Mouse (Mus musculus): ENCODE data around the gene Foxf2. TPM values are rescaled to one million over a fixed set of nuclear protein-coding genes. Genes with fewer than 3 reads are reported as not detected.

Gene Foxf2
- total and polyA plus RNA-seq, 2 experiments from 2014 or later = not detected

GRCm38 (mm10) chr13:31587341-31587740 is 38.3 kb upstream of the Foxf2 start:
- no peak for ATAC-seq (ENCODE audit: insufficient read depth, low read depth)
- Histone ChIP-seq H3K4me2 (ENCODE audit: low read depth, low read length) (no peak overlapping the region), H3K4me3 (ENCODE audit: low read depth, low read length) (no peak overlapping the region), H3K36me3 (replicated peaks; ENCODE audit: control insufficient read depth, insufficient read depth, low read length) (no peaks in the 10 kb centered on the region), H3K9me3 (replicated peaks; ENCODE audit: control insufficient read depth, low read length) (no peaks in the 10 kb centered on the region), H3K9ac (replicated peaks; ENCODE audit: low read depth, low read length) (no peak overlapping the region), H3K27me3 (ENCODE audit: control insufficient read depth, insufficient read depth, low read length) (no peaks in the 10 kb centered on the region), H3K27ac (ENCODE audit: low read depth) (no peak overlapping the region), H3K4me1 (ENCODE audit: control insufficient read depth, insufficient read depth) (no peaks in the 10 kb centered on the region)
- TF ChIP-seq EP300 (IDR thresholded peaks at IDR 0.05; ENCODE audit: low read depth) (no peak), CTCF (IDR thresholded peaks at IDR 0.05; ENCODE audit: low read depth) (no peak)
- no peak for DNase-seq (ENCODE audit: low spot score)
- WGBS = 52% methylated on average over 5 of the region's 5 CpGs

- 62% methylated on average over 5 of the region's 5 CpGs for WGBS
- no peak for DNase-seq (ENCODE audit: low spot score)
- Histone ChIP-seq H3K9me3 (replicated peaks; ENCODE audit: control insufficient read depth, low read length) (no peaks in the 10 kb centered on the region), H3K4me3 (ENCODE audit: low read depth, low read length) (no peak overlapping the region), H3K36me3 (replicated peaks; ENCODE audit: control insufficient read depth, insufficient read depth, low read length) (no peaks in the 10 kb centered on the region), H3K4me2 (ENCODE audit: low read depth, low read length) (no peak overlapping the region), H3K9ac (replicated peaks; ENCODE audit: low read depth, low read length) (no peak overlapping the region), H3K27me3 (ENCODE audit: control insufficient read depth, insufficient read depth, low read length) (no peaks in the 10 kb centered on the region), H3K27ac (ENCODE audit: low read depth) (no peak overlapping the region), H3K4me1 (ENCODE audit: control insufficient read depth, insufficient read depth) (no peaks in the 10 kb centered on the region)
- ATAC-seq (ENCODE audit: insufficient read depth, low read depth) = no peak
- TF ChIP-seq EP300 (IDR thresholded peaks at IDR 0.05; ENCODE audit: low read depth) (no peak), CTCF (IDR thresholded peaks at IDR 0.05; ENCODE audit: low read depth) (no peak)
Measured at GRCm38 (mm10) chr13:31599576-31599975, 26.0 kb upstream of the Foxf2 start.

GRCm38 (mm10) chr13:31603964-31604363 is 21.7 kb upstream of the Foxf2 start:
- ATAC-seq (ENCODE audit: insufficient read depth, low read depth) = no peak

GRCm38 (mm10) chr13:31614724-31615465 is 10.7 kb upstream of the Foxf2 start:
- no peak overlapping the region for H3K9ac ChIP-seq (replicated peaks; ENCODE audit: low read depth, low read length)
- WGBS = 5% methylated on average over 38 of the region's 38 CpGs
- H3K4me1 ChIP-seq (ENCODE audit: control insufficient read depth, insufficient read depth) = no peaks in the 10 kb centered on the region
- no peak overlapping the region for H3K4me3 ChIP-seq (ENCODE audit: low read depth, low read length)
- no peaks in the 10 kb centered on the region for H3K9me3 ChIP-seq (replicated peaks; ENCODE audit: control insufficient read depth, low read length)
- H3K36me3 ChIP-seq (replicated peaks; ENCODE audit: control insufficient read depth, insufficient read depth, low read length) = no peaks in the 10 kb centered on the region
- peaks cover 89% of the 10 kb centered on the region for H3K27me3 ChIP-seq (ENCODE audit: control insufficient read depth, insufficient read depth, low read length)
- no peak overlapping the region for H3K27ac ChIP-seq (ENCODE audit: low read depth)
- H3K4me2 ChIP-seq (ENCODE audit: low read depth, low read length) = no peak overlapping the region
- no peak for ATAC-seq (ENCODE audit: insufficient read depth, low read depth)
- DNase-seq (ENCODE audit: low spot score) = no peak
- TF ChIP-seq CTCF (IDR thresholded peaks at IDR 0.05; ENCODE audit: low read depth) (no peak), EP300 (IDR thresholded peaks at IDR 0.05; ENCODE audit: low read depth) (no peak)

More at GRCm38 (mm10) chr13:31603964-31604363, 21.7 kb upstream of the Foxf2 start:
- no peak for DNase-seq (ENCODE audit: low spot score)
- Histone ChIP-seq H3K36me3 (replicated peaks; ENCODE audit: control insufficient read depth, insufficient read depth, low read length) (no peaks in the 10 kb centered on the region), H3K4me1 (ENCODE audit: control insufficient read depth, insufficient read depth) (no peaks in the 10 kb centered on the region), H3K9me3 (replicated peaks; ENCODE audit: control insufficient read depth, low read length) (no peaks in the 10 kb centered on the region), H3K9ac (replicated peaks; ENCODE audit: low read depth, low read length) (no peak overlapping the region), H3K27ac (ENCODE audit: low read depth) (no peak overlapping the region), H3K4me2 (ENCODE audit: low read depth, low read length) (no peak overlapping the region), H3K27me3 (ENCODE audit: control insufficient read depth, insufficient read depth, low read length) (0 out of 2 replicates have a peak, but pooled peaks cover 7% of the 10 kb centered on the region), H3K4me3 (ENCODE audit: low read depth, low read length) (no peak overlapping the region)
- WGBS = 76% methylated on average over 6 of the region's 6 CpGs
- TF ChIP-seq EP300 (IDR thresholded peaks at IDR 0.05; ENCODE audit: low read depth) (no peak), CTCF (IDR thresholded peaks at IDR 0.05; ENCODE audit: low read depth) (no peak)

GRCm38 (mm10) chr13:31615561-31616165 is 10.0 kb upstream of the Foxf2 start:
- no peak overlapping the region for H3K4me2 ChIP-seq (ENCODE audit: low read depth, low read length)
- TF ChIP-seq CTCF (IDR thresholded peaks at IDR 0.05; ENCODE audit: low read depth) = no peak
- TF ChIP-seq EP300 (IDR thresholded peaks at IDR 0.05; ENCODE audit: low read depth) = no peak
- no peaks in the 10 kb centered on the region for H3K36me3 ChIP-seq (replicated peaks; ENCODE audit: control insufficient read depth, insufficient read depth, low read length)
- no peaks in the 10 kb centered on the region for H3K9me3 ChIP-seq (replicated peaks; ENCODE audit: control insufficient read depth, low read length)
- WGBS = 3% methylated on average over 17 of the region's 17 CpGs
- H3K9ac ChIP-seq (replicated peaks; ENCODE audit: low read depth, low read length) = no peak overlapping the region
- H3K27ac ChIP-seq (ENCODE audit: low read depth) = no peak overlapping the region
- ATAC-seq (ENCODE audit: insufficient read depth, low read depth) = no peak
- no peak overlapping the region for H3K4me3 ChIP-seq (ENCODE audit: low read depth, low read length)
- H3K27me3 ChIP-seq (ENCODE audit: control insufficient read depth, insufficient read depth, low read length) = peaks cover 95% of the 10 kb centered on the region
- no peak for DNase-seq (ENCODE audit: low spot score)
- no peaks in the 10 kb centered on the region for H3K4me1 ChIP-seq (ENCODE audit: control insufficient read depth, insufficient read depth)

Measured in heart, postnatal 0 days (tissue).